In genomic region chr6:141687008-141687407, GRCm38 (mm10) we compare ENCODE assay signal across 21 mouse cellular contexts. TPM values are rescaled to one million over a fixed set of nuclear protein-coding genes. Genes with fewer than 3 reads are reported as not detected.
"Had no signal": no experiment of that assay in that cellular context is flagged by ENCODE, and none has a peak within 500 bp of the region (broad histone marks: within the 10 kb centered on the region; RNA-seq: fewer than 3 reads in every experiment).

No protein-coding gene starts in this region.

- H3K4me3 ChIP-seq: left cerebral cortex, adult 2 months; limb, embryonic 15.5 days; liver, embryonic 13.5 days; midbrain, embryonic 13.5 days had no signal

- H3K9ac ChIP-seq: limb, embryonic 15.5 days; liver, embryonic 13.5 days; midbrain, embryonic 13.5 days had no signal

- H3K9me3 ChIP-seq: limb, embryonic 15.5 days; liver, embryonic 13.5 days; midbrain, embryonic 13.5 days had no signal

- DNase-seq: kidney, adult 8-10 months; kidney, postnatal 4 days; liver, embryonic 13.5 days; lung, adult 18-20 months; lung, postnatal 36 days; right cerebral cortex, adult 18-20 months; spleen, adult 18-20 months; thymus, adult 18-20 months; thymus, postnatal 25 days had no signal

- H3K27me3 ChIP-seq: limb, embryonic 15.5 days; liver, embryonic 13.5 days; midbrain, embryonic 13.5 days had no signal

- ATAC-seq: intestine, embryonic 16.5 days; midbrain, embryonic 13.5 days had no signal

- H3K36me3 ChIP-seq: limb, embryonic 15.5 days; liver, embryonic 13.5 days; midbrain, embryonic 13.5 days had no signal

- H3K4me2 ChIP-seq: limb, embryonic 15.5 days; liver, embryonic 13.5 days; midbrain, embryonic 13.5 days had no signal

- H3K4me1 ChIP-seq: limb, embryonic 15.5 days; liver, embryonic 13.5 days; midbrain, embryonic 13.5 days had no signal

- H3K27ac ChIP-seq: left cerebral cortex, adult 2 months; limb, embryonic 15.5 days; liver, embryonic 13.5 days; midbrain, embryonic 13.5 days had no signal

RNA-seq across cellular contexts. Expression of gene Slco1b2, which starts 57.7 kb away (rescaled TPM):
- total RNA-seq: megakaryocyte progenitor cell, adult 5-6 weeks; midbrain, postnatal 0 days had no signal
- polyA plus RNA-seq: kidney, embryonic 16.5 days; limb, embryonic 11.5 days; limb, embryonic 15.5 days; lung, embryonic 16.5 days; midbrain, embryonic 13.5 days; midbrain, postnatal 0 days; neural tube, embryonic 14.5 days; stomach, embryonic 14.5 days; urinary bladder, adult 2 months had no signal
